In genomic region chr3:122198966-122199381, GRCm38 (mm10) we compare ENCODE assay signal across 10 mouse cellular contexts. TPM values are rescaled to one million over a fixed set of nuclear protein-coding genes. Genes with fewer than 3 reads are reported as not detected.
DNase-seq lines count a peak whose midpoint lies in the region; ATAC-seq lines count a peak whose summit lies in the region.
"Had no signal": no experiment of that assay in that cellular context is flagged by ENCODE, and none has a peak within 500 bp of the region (broad histone marks: within the 10 kb centered on the region; RNA-seq: fewer than 3 reads in every experiment).

No protein-coding gene starts in this region.

- H3K36me3 ChIP-seq in intestine, embryonic 14.5 days (ENCODE audit: control insufficient read depth, insufficient read depth, low read length) = no peaks in the 10 kb centered on the region
- no peaks in the 10 kb centered on the region for H3K36me3 ChIP-seq in liver, embryonic 16.5 days (ENCODE audit: control insufficient read depth, insufficient read depth)

- intact Hi-C loops in left cerebral cortex, postnatal 36 days (cut with DNase I) = no loop called here

- H3K9me3 ChIP-seq in intestine, embryonic 14.5 days (ENCODE audit: control insufficient read depth, low read length) = no peaks in the 10 kb centered on the region
- H3K9me3 ChIP-seq in liver, embryonic 16.5 days (replicated peaks; ENCODE audit: control insufficient read depth, low read length) = no peaks in the 10 kb centered on the region
- H3K9me3 ChIP-seq: megakaryocyte, embryonic 14.5 days had no signal

- 0 out of 2 replicates have a peak, but pooled peaks cover 3% of the 10 kb centered on the region for H3K4me1 ChIP-seq in intestine, embryonic 14.5 days (replicated peaks; ENCODE audit: control insufficient read depth, insufficient read depth, low read length)
- peaks cover 6% of the 10 kb centered on the region for H3K4me1 ChIP-seq in liver, embryonic 16.5 days (ENCODE audit: control insufficient read depth, low read depth, low read length)

- H3K27me3 ChIP-seq in intestine, embryonic 14.5 days (replicated peaks; ENCODE audit: control insufficient read depth, insufficient read depth, low read length) = no peaks in the 10 kb centered on the region
- H3K27me3 ChIP-seq in liver, embryonic 16.5 days (ENCODE audit: control insufficient read depth, insufficient read depth, low read depth, low read length) = no peaks in the 10 kb centered on the region
- H3K27me3 ChIP-seq: CH12.LX; megakaryocyte, embryonic 14.5 days had no signal

- peak; percentile 23; the same call in 1 of the 2 replicates for ATAC-seq in intestine, embryonic 14.5 days (replicated peaks; ENCODE audit: low FRiP score, low TSS enrichment, low read depth)
- ATAC-seq in liver, embryonic 16.5 days (ENCODE audit: low read depth) = peak; percentile 90
- no peak for ATAC-seq in erythroblast, adult 5-6 weeks (replicated peaks; ENCODE audit: low FRiP score, poor library complexity, severe bottlenecking)

- H3K9ac ChIP-seq in intestine, embryonic 14.5 days (ENCODE audit: low read length) = no peak overlapping the region
- no peak overlapping the region for H3K9ac ChIP-seq in liver, embryonic 16.5 days (ENCODE audit: low read depth, low read length)

- H3K4me3 ChIP-seq in intestine, embryonic 14.5 days (ENCODE audit: low read depth, low read length) = no peak overlapping the region
- H3K4me3 ChIP-seq in liver, embryonic 16.5 days (ENCODE audit: low read depth, low read length) = no peak overlapping the region
- H3K4me3 ChIP-seq: megakaryocyte, embryonic 14.5 days had no signal

- peak overlapping the region; percentile 27; the same call in 1 of the 2 replicates for H3K27ac ChIP-seq in intestine, embryonic 14.5 days (ENCODE audit: low read depth)
- peak overlapping the region; percentile 82 for H3K27ac ChIP-seq in liver, embryonic 16.5 days (ENCODE audit: low read length)

- 49% methylated on average over 8 of the region's 8 CpGs for WGBS in intestine, embryonic 14.5 days
- 52% methylated on average over 8 of the region's 8 CpGs for WGBS in liver, embryonic 16.5 days (ENCODE audit: insufficient replicate concordance)

- peak; percentile 69 for DNase-seq in cerebellum, adult 9-10 months
- no peak for DNase-seq in cerebellum, adult 8-10 months
- peak; percentile 93 for DNase-seq in 416B (ENCODE audit: low read depth)
- peak; percentile 63 for DNase-seq in intestine, embryonic 14.5 days (ENCODE audit: low spot score)
- no peak for DNase-seq in left cerebral cortex, postnatal 36 days (ENCODE audit: low spot score in 2 of 2)
- no peak for DNase-seq in embryo, embryonic 10.5 days (ENCODE audit: low spot score)

- no peak overlapping the region for H3K4me2 ChIP-seq in intestine, embryonic 14.5 days (ENCODE audit: low read length)
- no peak overlapping the region for H3K4me2 ChIP-seq in liver, embryonic 16.5 days (ENCODE audit: low read depth, low read length)

RNA-seq across cellular contexts. Expression of gene Gclm, which starts 46.4 kb away (rescaled TPM):
- polyA plus RNA-seq in intestine, embryonic 14.5 days (2014; fragmentation: Nextera tagmentation; extraction: Ambion mirVana) = 43.7 and 61.5 TPM in 2 replicates
- polyA plus RNA-seq in liver, embryonic 16.5 days (2015; fragmentation: Nextera tagmentation; extraction: Ambion mirVana) = 385 and 388 TPM in 2 replicates
- 276 and 381 TPM in 2 replicates for total RNA-seq in erythroblast, adult 5-6 weeks (2015; ENCODE audit: low replicate concordance)
- 373 and 560 TPM in 2 replicates for total RNA-seq in erythroblast, adult 5-6 weeks (2017; ENCODE audit: low replicate concordance)
- 10 to 100 TPM; 68.8 to 83.6 TPM for total RNA-seq in left cerebral cortex, postnatal 36 days (2021)

Comparison
In these comparisons a context has a peak if more than half of its experiments do, and no peak if none do; other contexts are left out.
1. DNase-seq: peak in cerebellum, adult 9-10 months (single experiment), 416B (single experiment) and intestine, embryonic 14.5 days (single experiment); none in cerebellum, adult 8-10 months (single experiment), left cerebral cortex, postnatal 36 days (0 of 2) and embryo, embryonic 10.5 days (single experiment).